Comparison of ENCODE assay signal across 17 mouse cellular contexts in genomic region chr7:118443895-118444485, GRCm38 (mm10). TPM values are rescaled to one million over a fixed set of nuclear protein-coding genes. Genes with fewer than 3 reads are reported as not detected.
"Had no signal": no experiment of that assay in that cellular context is flagged by ENCODE, and none has a peak within 500 bp of the region (broad histone marks: within the 10 kb centered on the region; RNA-seq: fewer than 3 reads in every experiment).

No protein-coding gene starts in this region.

- H3K36me3 ChIP-seq: limb, embryonic 12.5 days; limb, embryonic 15.5 days; midbrain, embryonic 12.5 days; midbrain, embryonic 15.5 days had no signal

- H3K27ac ChIP-seq: limb, embryonic 12.5 days; limb, embryonic 15.5 days; liver, embryonic 14.5 days; macrophage; midbrain, embryonic 12.5 days; midbrain, embryonic 15.5 days; stomach, postnatal 0 days had no signal

- H3K4me2 ChIP-seq: limb, embryonic 15.5 days; liver, embryonic 11.5 days; midbrain, embryonic 12.5 days had no signal

- H3K9ac ChIP-seq: limb, embryonic 12.5 days; limb, embryonic 15.5 days; liver, embryonic 14.5 days; liver, postnatal 0 days; lung, embryonic 14.5 days; midbrain, embryonic 15.5 days had no signal

- H3K27me3 ChIP-seq: midbrain, embryonic 15.5 days had no signal

- DNase-seq: kidney, adult 9 months; kidney, postnatal 14 days; kidney, postnatal 4 days; liver, postnatal 0 days; lung, embryonic 14.5 days; thymus, adult 2 months; thymus, postnatal 14 days; thymus, postnatal 4 days had no signal

- H3K4me3 ChIP-seq: limb, embryonic 12.5 days; limb, embryonic 15.5 days; midbrain, embryonic 12.5 days; midbrain, embryonic 15.5 days had no signal

- H3K9me3 ChIP-seq: limb, embryonic 12.5 days; limb, embryonic 15.5 days; midbrain, embryonic 12.5 days; midbrain, embryonic 15.5 days had no signal

RNA-seq across cellular contexts. Expression of gene Syt17, which starts 4.0 kb away (rescaled TPM):
- total RNA-seq: megakaryocyte, adult 5-6 weeks had no signal
- polyA plus RNA-seq: macrophage had no signal
